Mouse (Mus musculus) stomach, postnatal 0 days (tissue): Measurements from ENCODE around the gene Lmo1.

Source experiments
- CTCF ChIP-seq: IDR thresholded peaks from 2 replicates; pipeline ENCODE4 v1.5.1; 2016; ENCODE audit warnings: antibody characterized with exemption, low read depth, mild to moderate bottlenecking, moderate library complexity
- EP300 ChIP-seq: optimal IDR thresholded peaks from 2 replicates; pipeline ENCODE3; 2016; ENCODE audit warnings: antibody characterized with exemption

GRCm38 (mm10) chr7:109171874-109172273 lies 3.1 kb downstream of the Lmo1 start:
- no peak for TF ChIP-seq CTCF
- no peak for TF ChIP-seq EP300
